Mouse (Mus musculus): Measurements from ENCODE around the gene Gsg1l2. TPM values are rescaled to one million over a fixed set of nuclear protein-coding genes. Genes with fewer than 3 reads are reported as not detected.

Gsg1l2 gene
- total RNA-seq, 2 experiments from 2014 or later: not detected

- DNase-seq: no peak
- intact Hi-C loops (cut with DNase I; ENCODE audit: low total_unique reads): no loop called here
These were observed 33.6 kb downstream of the Gsg1l2 start for GRCm38 (mm10) chr11:67808051-67808450.

GRCm38 (mm10) chr11:67811535-67811934, 37.1 kb downstream of the Gsg1l2 start:
- no peak for DNase-seq
- intact Hi-C loops (cut with DNase I; ENCODE audit: low total_unique reads): loop anchor here (5.0 kb wide), 1 partner anchor 54 kb away; no protein-coding TSS in a partner anchor

GRCm38 (mm10) chr11:67819604-67820003, 45.2 kb downstream of the Gsg1l2 start:
- intact Hi-C loops (cut with DNase I; ENCODE audit: low total_unique reads): no loop called here
- DNase-seq: no peak

- intact Hi-C loops (cut with DNase I; ENCODE audit: low total_unique reads): no loop called here
- peak; percentile 41 for DNase-seq
These were observed 45.8 kb downstream of the Gsg1l2 start for GRCm38 (mm10) chr11:67820221-67820620.

- intact Hi-C loops (cut with DNase I; ENCODE audit: low total_unique reads): no loop called here
- DNase-seq: no peak
These were observed 47.2 kb downstream of the Gsg1l2 start for GRCm38 (mm10) chr11:67821560-67821959.

- intact Hi-C loops (cut with DNase I; ENCODE audit: low total_unique reads): no loop called here
- no peak for DNase-seq
These were observed 54.1 kb downstream of the Gsg1l2 start for GRCm38 (mm10) chr11:67828360-67829059.

GRCm38 (mm10) chr11:67829530-67829929, 55.1 kb downstream of the Gsg1l2 start:
- DNase-seq: no peak
- intact Hi-C loops (cut with DNase I; ENCODE audit: low total_unique reads): no loop called here

- intact Hi-C loops (cut with DNase I; ENCODE audit: low total_unique reads): no loop called here
- no peak for DNase-seq
These were observed 57.4 kb downstream of the Gsg1l2 start for GRCm38 (mm10) chr11:67831820-67832219.

GRCm38 (mm10) chr11:67835408-67836078, 61.1 kb downstream of the Gsg1l2 start:
- no peak for DNase-seq
- intact Hi-C loops (cut with DNase I; ENCODE audit: low total_unique reads): no loop called here

Other genes with a start within 250 kb of the Gsg1l2 start
- gene Rcvrn, start 79.3 kb upstream of the Gsg1l2 start, total RNA-seq (2021): not detected
- gene Glp2r, start 3.5 kb upstream of the Gsg1l2 start, total RNA-seq (2021): under 1 TPM; 0.04 to 0.11 TPM
- 100 to 1,000 TPM; 348 to 381 TPM for gene Dhrs7c, start 23.6 kb downstream of the Gsg1l2 start, total RNA-seq (2021)
- under 1 TPM; 0.80 to 0.90 TPM for gene Usp43, start 147.5 kb downstream of the Gsg1l2 start, total RNA-seq (2021)
- gene Cfap52, start 191.0 kb downstream of the Gsg1l2 start, total RNA-seq (2021): 1 to 10 TPM; 5.5 to 5.7 TPM
- 10 to 100 TPM; 22.6 to 27.3 TPM for gene Stx8, start 191.6 kb downstream of the Gsg1l2 start, total RNA-seq (2021)

Measured in gastrocnemius, postnatal 14 days (tissue).